Mouse (Mus musculus) bone marrow, adult 2 months (tissue): ENCODE results near the gene Pgs1. TPM values are rescaled to one million over a fixed set of nuclear protein-coding genes. Genes with fewer than 3 reads are reported as not detected.

Experiments
- H3K27ac ChIP-seq: fragments of 200-500 bp; 2 replicates; pipeline ENCODE4 v1.5.1; 2012; ENCODE audit warnings: low read depth, mild to moderate bottlenecking, control low read depth, inconsistent platforms, low read length; ENCODE audit not compliant: control insufficient read depth, poor library complexity, insufficient read depth
- H3K4me1 ChIP-seq: fragments of 200-500 bp; 2 replicates; pipeline ENCODE4 v1.6.1; 2011; ENCODE audit warnings: low read length; ENCODE audit not compliant: control insufficient read depth, insufficient read depth
- H3K4me3 ChIP-seq: fragments of 200-500 bp; replicated peaks from 2 replicates; pipeline ENCODE3; 2011; ENCODE audit warnings: mild to moderate bottlenecking, low read depth, low read length, control low read depth; ENCODE audit not compliant: control insufficient read depth
- CTCF ChIP-seq: fragments of 200-500 bp; IDR thresholded peaks from 2 replicates; pipeline ENCODE4 v1.5.1; 2011; ENCODE audit warnings: low read length, control low read depth; ENCODE audit not compliant: control insufficient read depth, insufficient read depth
- POLR2A ChIP-seq: fragments of 200-500 bp; IDR thresholded peaks from 2 replicates; pipeline ENCODE4 v1.6.1; 2011; ENCODE audit warnings: low read depth, mild to moderate bottlenecking, control low read depth, low read length, borderline replicate concordance; ENCODE audit not compliant: control insufficient read depth
- WGBS: fragments of 180-500 bp; shearing (Covaris S2); methylation state at CpG from one replicate; pipeline ENCODE4 v1.1.7; 2018; 5-methylcytosine and 5-hydroxymethylcytosine counted together
- polyA plus RNA-seq: library from polyadenylated mRNA; stranded (reverse); fragments of >200 nt; gene quantifications from 2 replicates; pipeline ENCODE4 v1.2.4, GENCODE M21; 2011; ENCODE audit warnings: low replicate concordance; ENCODE audit not compliant: missing spikeins, insufficient read depth, insufficient read length

The Pgs1 gene
- polyA plus RNA-seq, 1 experiment = 67.5 TPM

GRCm38 (mm10) chr11:117998356-117998755, 12.3 kb downstream of the Pgs1 start:
- TF ChIP-seq POLR2A (no peak), CTCF (no peak)
- no peak overlapping the region for H3K4me3 ChIP-seq
- H3K27ac ChIP-seq = no peak overlapping the region
- 92% methylated on average over 4 of the region's 4 CpGs for whole genome bisulfite sequencing
- H3K4me1 ChIP-seq = peaks cover 15% of the 10 kb centered on the region

- no peak for TF ChIP-seq POLR2A
- no peak for TF ChIP-seq CTCF
- H3K4me3 ChIP-seq = no peak overlapping the region
- WGBS = 85% methylated on average over 6 of the region's 6 CpGs
- H3K27ac ChIP-seq = no peak overlapping the region; the same call in 1 of the 2 replicates
- peaks cover 13% of the 10 kb centered on the region for H3K4me1 ChIP-seq
Observed at GRCm38 (mm10) chr11:117999260-117999934, 13.3 kb downstream of the Pgs1 start.

GRCm38 (mm10) chr11:118000083-118000482, 14.0 kb downstream of the Pgs1 start:
- TF ChIP-seq POLR2A (no peak), CTCF (no peak)
- H3K4me1 ChIP-seq = peaks cover 10% of the 10 kb centered on the region

GRCm38 (mm10) chr11:118000565-118001215, 14.6 kb downstream of the Pgs1 start:
- no peak for TF ChIP-seq CTCF
- TF ChIP-seq POLR2A = no peak
- Histone ChIP-seq H3K4me3 (no peak overlapping the region), H3K4me1 (peaks cover 8% of the 10 kb centered on the region), H3K27ac (peak overlapping the region; percentile 95)
- 76% methylated on average over 7 of the region's 7 CpGs for WGBS

More at GRCm38 (mm10) chr11:118000083-118000482, 14.0 kb downstream of the Pgs1 start:
- Histone ChIP-seq H3K27ac (peak overlapping the region; percentile 95), H3K4me3 (no peak overlapping the region)
- WGBS = 35% methylated on average over 1 of the region's 1 CpGs

GRCm38 (mm10) chr11:118003176-118003575, 17.1 kb downstream of the Pgs1 start:
- 91% methylated on average over 14 of the region's 14 CpGs for WGBS
- no peak for TF ChIP-seq CTCF
- no peak overlapping the region for H3K4me3 ChIP-seq
- H3K4me1 ChIP-seq = peaks cover 8% of the 10 kb centered on the region
- H3K27ac ChIP-seq = no peak overlapping the region; the same call in 1 of the 2 replicates

GRCm38 (mm10) chr11:118003718-118004117, 17.6 kb downstream of the Pgs1 start:
- Histone ChIP-seq H3K4me1 (peaks cover 8% of the 10 kb centered on the region), H3K4me3 (no peak overlapping the region), H3K27ac (no peak overlapping the region)
- TF ChIP-seq CTCF (no peak), POLR2A (no peak)
- WGBS = 83% methylated on average over 5 of the region's 5 CpGs

- 93% methylated on average over 5 of the region's 5 CpGs for WGBS
- TF ChIP-seq POLR2A (no peak), CTCF (no peak)
- Histone ChIP-seq H3K4me1 (peaks cover 8% of the 10 kb centered on the region), H3K27ac (no peak overlapping the region), H3K4me3 (no peak overlapping the region)
Observed at GRCm38 (mm10) chr11:118004217-118004616, 18.1 kb downstream of the Pgs1 start.

GRCm38 (mm10) chr11:118007460-118008143, 21.5 kb downstream of the Pgs1 start:
- TF ChIP-seq POLR2A = no peak
- no peak for TF ChIP-seq CTCF
- Histone ChIP-seq H3K27ac (no peak overlapping the region), H3K4me3 (no peak overlapping the region), H3K4me1 (no peaks in the 10 kb centered on the region)
- 74% methylated on average over 8 of the region's 8 CpGs for WGBS

GRCm38 (mm10) chr11:118008144-118008805, 22.2 kb downstream of the Pgs1 start:
- Histone ChIP-seq H3K4me1 (no peaks in the 10 kb centered on the region), H3K27ac (no peak overlapping the region), H3K4me3 (no peak overlapping the region)
- 76% methylated on average over 5 of the region's 5 CpGs for WGBS
- TF ChIP-seq POLR2A = no peak
- no peak for TF ChIP-seq CTCF
